Mouse (Mus musculus) thymus, postnatal 36 days (tissue): ENCODE measurements at regions not wholly inside any gene's neighbourhood (a gene's known extent, or its start where the extent isn't known, plus 50 kb on each side); places are given as distances from the start of the nearest gene placed in this dataset.
A peak's percentile ranks its signal among the peaks of the same experiment; 100 is the strongest.

Experiments
- DNase-seq, 2 experiments: peaks; one replicate each; pipeline ENCODE4 v3.0.0; 2022; ENCODE audit warnings: mixed read lengths in 2 of 2

DNA sequence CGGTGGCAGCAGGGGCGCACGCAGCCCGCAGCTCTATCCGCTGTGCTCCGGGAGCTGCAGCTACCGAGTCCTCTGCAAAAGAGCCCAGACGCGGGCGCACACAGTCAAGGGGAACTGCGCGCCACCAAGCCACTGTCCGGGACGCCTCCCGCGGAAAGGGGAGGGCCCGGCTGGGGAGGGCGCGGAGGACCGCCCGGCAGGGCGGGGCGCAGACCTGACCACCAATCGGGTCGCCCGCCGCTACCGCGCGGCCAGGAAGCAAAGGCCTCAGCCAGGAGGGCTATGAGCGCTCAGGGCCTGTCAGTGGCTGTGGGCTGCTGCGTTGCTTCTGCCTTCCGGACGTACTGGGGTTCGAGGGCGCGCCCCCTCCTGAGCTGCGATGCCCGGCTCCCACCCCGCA lies 1034.5 kb downstream of the Gm10330 start:
- peak; percentile 1 to 15 for DNase-seq

DNA sequence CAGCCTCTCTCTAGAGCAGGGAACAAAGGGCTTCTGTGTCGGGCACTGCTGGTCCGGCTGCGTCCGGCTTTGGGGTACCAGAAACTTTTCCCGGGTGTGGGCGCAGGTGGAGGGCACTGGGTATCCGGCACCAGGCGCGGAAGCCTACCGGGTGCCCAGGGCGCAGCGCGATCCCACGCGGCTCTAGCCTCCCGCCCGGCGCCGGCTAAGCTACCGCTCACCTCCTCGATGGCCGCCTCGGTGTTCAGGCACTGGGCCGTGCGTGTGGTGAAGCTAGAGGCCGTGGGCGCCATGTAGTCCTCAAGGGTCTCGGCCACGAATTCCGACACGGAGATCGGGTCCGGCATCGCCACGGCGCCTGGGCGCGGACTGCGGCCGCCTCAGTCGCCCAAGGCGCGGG lies 1035.0 kb downstream of the Gm10330 start:
- peak in 1 of 2 experiments; percentile 2 for DNase-seq
